Mouse (Mus musculus) neural tube, embryonic 13.5 days (tissue): ENCODE results near the gene Mcf2. TPM values are rescaled to one million over a fixed set of nuclear protein-coding genes. Genes with fewer than 3 reads are reported as not detected.

Source experiments
- ATAC-seq: fragments of 200-750 bp; cut with Nextera tagmentation; 2 replicates; pipeline ENCODE4 v1.8.0; 2017; ENCODE audit warnings: low read depth, mild to moderate bottlenecking, moderate TSS enrichment, moderate library complexity
- H3K27ac ChIP-seq: fragments of 300-500 bp; sonication (generic); replicated peaks from 2 replicates; pipeline ENCODE4 v1.5.1; 2015; ENCODE audit warnings: moderate library complexity, mild to moderate bottlenecking, inconsistent platforms
- H3K27me3 ChIP-seq: fragments of 300-500 bp; sonication (generic); 2 replicates; pipeline ENCODE4 v1.6.1; 2015; ENCODE audit warnings: mild to moderate bottlenecking, inconsistent platforms
- H3K36me3 ChIP-seq: fragments of 300-500 bp; sonication (generic); 2 replicates; pipeline ENCODE4 v1.6.1; 2015; ENCODE audit warnings: mild to moderate bottlenecking, inconsistent platforms
- H3K4me1 ChIP-seq: fragments of 300-500 bp; sonication (generic); replicated peaks from 2 replicates; pipeline ENCODE4 v1.6.1; 2015; ENCODE audit warnings: inconsistent platforms
- H3K4me2 ChIP-seq: fragments of 300-500 bp; sonication (generic); 2 replicates; pipeline ENCODE4 v1.6.1; 2015; ENCODE audit warnings: inconsistent platforms, mild to moderate bottlenecking, moderate library complexity
- H3K4me3 ChIP-seq: fragments of 300-500 bp; sonication (generic); 2 replicates; pipeline ENCODE4 v1.5.1; 2015; ENCODE audit warnings: mild to moderate bottlenecking, inconsistent platforms
- H3K9ac ChIP-seq: fragments of 300-500 bp; sonication (generic); 2 replicates; pipeline ENCODE4 v1.6.1; 2015; ENCODE audit warnings: moderate library complexity, mild to moderate bottlenecking, inconsistent platforms
- H3K9me3 ChIP-seq: fragments of 300-500 bp; sonication (generic); 2 replicates; pipeline ENCODE4 v1.6.1; 2016; ENCODE audit warnings: inconsistent platforms
- WGBS: fragments of 180-500 bp; shearing (Covaris S2); methylation state at CpG from one replicate; pipeline ENCODE4 v1.1.7; 2015; 5-methylcytosine and 5-hydroxymethylcytosine counted together
- polyA plus RNA-seq: library from polyadenylated mRNA; unstranded; fragments of >200 nt; fragmentation: Nextera tagmentation; extraction: Ambion mirVana; gene quantifications from 2 replicates; pipeline ENCODE4 v1.2.1, GENCODE M21; 2015

The Mcf2 gene
- polyA plus RNA-seq, 1 experiment from 2014 or later = 1.1 TPM

DNA sequence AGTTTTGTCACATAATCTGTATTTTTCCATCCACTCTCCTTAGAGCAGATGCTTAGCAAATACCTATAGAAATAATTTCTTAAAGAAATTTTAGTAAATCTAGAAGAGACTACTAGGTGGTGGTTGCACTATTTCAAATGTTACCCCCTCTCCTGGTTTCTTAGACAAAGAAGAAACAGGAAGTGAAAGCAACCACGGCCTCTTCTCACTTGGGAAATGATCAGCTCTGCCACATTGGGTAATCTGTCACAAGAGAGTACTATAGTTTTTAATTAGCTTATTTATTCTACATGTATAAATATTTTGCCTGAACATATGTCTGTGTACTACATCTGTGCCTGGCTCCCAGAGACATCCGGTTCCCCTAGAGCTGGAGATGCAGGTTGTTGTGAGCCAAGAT is 157.3 kb downstream of the Mcf2 start:
- Histone ChIP-seq H3K9ac (no peak overlapping the region), H3K27me3 (no peaks in the 10 kb centered on the region), H3K4me1 (no peaks in the 10 kb centered on the region), H3K36me3 (no peaks in the 10 kb centered on the region), H3K4me3 (no peak overlapping the region), H3K27ac (no peak overlapping the region), H3K4me2 (no peak overlapping the region), H3K9me3 (no peaks in the 10 kb centered on the region)
- 68% methylated on average over 2 of the region's 2 CpGs for WGBS
- no peak for ATAC-seq

DNA sequence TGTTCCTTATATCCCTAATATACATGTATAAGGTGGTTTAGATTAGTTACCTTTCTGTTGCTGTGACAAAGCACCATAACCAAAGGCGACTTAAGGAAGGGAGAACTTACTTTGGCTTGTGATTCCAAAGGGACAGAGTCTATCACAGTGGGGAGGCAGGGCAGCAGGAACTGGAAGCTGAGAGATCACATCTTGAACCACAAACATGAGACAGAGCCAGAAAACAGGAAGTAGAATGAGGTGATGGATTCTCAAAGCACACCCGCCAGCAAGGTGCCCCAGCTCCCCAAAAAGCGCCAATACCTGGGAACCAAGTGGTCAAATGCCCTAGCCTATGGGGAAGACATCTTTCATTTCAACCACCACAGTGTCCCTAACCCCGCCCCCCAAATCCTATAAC is 157.9 kb downstream of the Mcf2 start:
- H3K36me3 ChIP-seq = no peaks in the 10 kb centered on the region
- no peaks in the 10 kb centered on the region for H3K9me3 ChIP-seq
- no peak overlapping the region for H3K27ac ChIP-seq
- no peak overlapping the region for H3K9ac ChIP-seq
- no peaks in the 10 kb centered on the region for H3K4me1 ChIP-seq
- 88% methylated on average over 4 of the region's 4 CpGs for WGBS
- no peak for ATAC-seq
- no peak overlapping the region for H3K4me3 ChIP-seq
- no peaks in the 10 kb centered on the region for H3K27me3 ChIP-seq
- no peak overlapping the region for H3K4me2 ChIP-seq

DNA sequence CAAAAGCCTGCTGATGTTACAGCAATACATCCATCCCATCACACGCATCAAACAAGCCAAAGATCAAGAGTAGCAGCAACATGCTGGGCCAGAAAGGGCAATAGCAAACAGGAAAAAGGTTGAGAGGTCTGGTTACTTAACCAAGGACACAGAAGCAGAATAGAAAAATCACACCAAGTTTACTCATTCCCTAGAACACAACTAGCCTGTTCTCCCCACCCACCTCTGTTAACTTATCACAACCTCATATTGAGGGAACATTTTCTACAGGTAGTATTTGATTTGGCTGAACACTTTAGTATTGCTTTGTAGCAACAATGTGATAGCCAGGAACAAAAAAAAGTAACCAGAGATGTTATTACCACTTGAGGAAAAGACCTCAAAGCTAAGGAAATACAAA is 164.3 kb downstream of the Mcf2 start:
- Histone ChIP-seq H3K4me2 (no peak overlapping the region), H3K9ac (no peak overlapping the region), H3K27me3 (no peaks in the 10 kb centered on the region), H3K4me3 (no peak overlapping the region), H3K4me1 (no peaks in the 10 kb centered on the region), H3K36me3 (no peaks in the 10 kb centered on the region), H3K27ac (no peak overlapping the region), H3K9me3 (no peaks in the 10 kb centered on the region)
- WGBS = 100% methylated on average over 1 of the region's 1 CpGs
- no peak for ATAC-seq

DNA sequence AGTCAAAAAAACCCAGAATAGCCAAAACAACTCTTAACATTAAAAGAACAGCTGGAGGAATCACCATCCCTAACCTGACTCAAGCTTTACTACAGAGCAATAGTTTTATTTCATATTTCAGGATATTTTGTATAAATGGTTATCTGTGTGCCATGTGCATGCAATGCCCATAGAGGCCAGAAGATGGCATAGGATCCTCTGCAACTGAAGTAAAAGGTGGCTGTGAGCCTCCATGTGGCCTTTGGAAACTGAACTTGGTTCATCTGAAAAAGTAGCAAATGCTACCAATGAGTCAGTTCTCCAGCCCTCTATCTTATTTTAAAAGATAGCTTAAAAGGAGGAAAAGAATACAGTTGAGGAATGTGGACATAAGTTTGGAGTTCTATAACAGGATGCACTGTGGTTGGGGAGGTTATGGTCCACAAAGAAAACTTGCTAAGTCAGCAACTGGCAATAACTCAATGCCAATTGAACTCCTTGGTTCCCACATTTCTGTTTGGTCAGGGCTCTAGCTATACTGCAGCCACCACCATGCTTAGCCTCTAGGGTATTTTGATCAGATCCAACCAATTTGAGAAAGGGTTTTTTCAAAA is 165.7 kb downstream of the Mcf2 start:
- H3K4me1 ChIP-seq = no peaks in the 10 kb centered on the region
- H3K9ac ChIP-seq = no peak overlapping the region
- H3K27ac ChIP-seq = no peak overlapping the region
- ATAC-seq = no peak
- no peaks in the 10 kb centered on the region for H3K9me3 ChIP-seq
- H3K4me3 ChIP-seq = no peak overlapping the region
- H3K27me3 ChIP-seq = no peaks in the 10 kb centered on the region
- H3K36me3 ChIP-seq = no peaks in the 10 kb centered on the region
- H3K4me2 ChIP-seq = no peak overlapping the region

Other genes with a start within 250 kb of the Mcf2 start
- not detected in 2 replicates for gene F9, start 179.6 kb downstream of the Mcf2 start, polyA plus RNA-seq